Mouse (Mus musculus): Measurements from ENCODE around the gene Olfr353. TPM values are rescaled to one million over a fixed set of nuclear protein-coding genes. Genes with fewer than 3 reads are reported as not detected.

Gene Olfr353
- not detected for total RNA-seq (2021)
- long read RNA-seq, experiment 1, result 0 reads
- long read RNA-seq, experiment 2, result 0 reads

DNA sequence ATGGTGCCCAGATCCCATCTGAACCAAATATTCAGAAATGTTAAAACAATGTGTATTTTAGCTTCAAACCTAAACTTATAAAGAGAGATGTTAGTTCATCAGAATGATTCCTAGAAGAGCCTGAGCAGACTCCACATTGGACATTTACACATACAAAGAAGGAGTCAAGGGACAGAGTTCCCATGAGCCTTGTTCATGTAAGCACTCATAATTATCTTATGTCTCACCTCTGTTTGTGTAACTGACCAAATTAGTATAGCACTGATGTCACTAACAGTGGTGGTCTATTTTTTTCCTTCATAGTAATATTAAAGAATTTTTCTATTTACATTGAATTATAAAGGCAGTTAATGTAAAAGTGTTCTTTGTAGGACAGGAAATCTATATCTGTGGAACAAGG lies at the start of gene Olfr353:
TSS of gene Olfr353 (minus strand) at position 101 of the 400 bp plus-strand sequence.
- no peak for DNase-seq

DNA sequence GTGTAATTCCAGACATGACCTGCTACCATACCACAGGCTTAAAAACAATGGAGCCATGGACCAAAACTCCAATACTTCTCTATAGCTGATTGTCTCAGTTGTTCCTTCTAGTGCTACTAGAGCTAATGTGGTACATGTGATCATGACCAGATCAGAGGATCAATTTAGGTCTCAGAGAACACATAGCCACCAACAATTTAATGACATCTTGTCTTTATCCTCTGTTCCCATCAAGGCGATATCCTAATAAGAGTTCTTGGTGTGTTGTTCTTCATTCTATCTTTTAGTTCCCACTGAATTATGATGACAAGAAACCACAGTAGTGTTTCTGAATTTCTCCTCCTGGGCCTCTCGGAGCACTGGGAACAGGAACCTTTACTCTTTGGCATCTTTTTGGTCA lies 44.1 kb upstream of the Olfr353 start, which contains the start of gene Olfr356:
TSS of gene Olfr356 (plus strand) at position 301 of the 400 bp plus-strand sequence.
- no peak for DNase-seq

GRCm38 (mm10) chr2:36928797-36929196 lies 36.1 kb upstream of the Olfr353 start, which contains the start of gene Olfr355:
TSS of gene Olfr355 (minus strand) at chr2:36928897.
- DNase-seq, result no peak

DNA sequence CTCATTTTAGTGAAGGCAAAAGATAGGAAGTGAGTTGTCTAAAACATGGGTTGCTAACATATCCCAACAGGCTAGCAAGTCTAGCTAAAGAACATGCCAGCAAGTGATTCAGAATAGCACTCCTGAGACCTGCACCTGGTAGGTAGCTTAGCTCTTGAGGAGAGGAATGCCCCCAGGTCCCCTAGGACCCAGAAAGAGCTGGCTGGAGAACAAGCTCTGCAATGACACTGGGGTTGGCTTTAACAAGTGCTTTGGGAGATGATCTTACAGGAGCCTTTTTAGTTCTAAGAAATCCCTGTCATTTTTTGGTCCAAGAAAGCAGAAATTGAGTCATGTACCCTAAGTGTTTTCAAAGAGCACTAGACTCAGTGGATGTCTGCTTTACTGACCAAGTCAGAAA lies 12.6 kb upstream of the Olfr353 start, which contains the start of gene Olfr354:
TSS of gene Olfr354 (plus strand) at position 301 of the 400 bp plus-strand sequence.
- no peak for DNase-seq

- no peak for DNase-seq
Observed at GRCm38 (mm10) chr2:36897114-36897513, 4.4 kb upstream of the Olfr353 start.

- DNase-seq, result no peak
Observed at GRCm38 (mm10) chr2:36868160-36868559, 24.6 kb downstream of the Olfr353 start, which contains the start of gene Olfr352. TSS of gene Olfr352 (plus strand) at chr2:36868460.

- no peak for DNase-seq
Observed at GRCm38 (mm10) chr2:36862560-36862959, 30.2 kb downstream of the Olfr353 start, which contains the start of gene Olfr351. TSS of gene Olfr351 (minus strand) at chr2:36862660.

- no peak for DNase-seq
Observed at GRCm38 (mm10) chr2:36846010-36846409, 46.7 kb downstream of the Olfr353 start, which contains the start of gene Olfr350. TSS of gene Olfr350 (plus strand) at chr2:36846310.

Other genes with a start within 250 kb of the Olfr353 start
- gene Olfr346, start 207.1 kb downstream of the Olfr353 start, total RNA-seq (2021), result not detected
- gene Olfr347, start 161.0 kb downstream of the Olfr353 start, total RNA-seq (2021), result not detected
- gene Olfr348, start 108.7 kb downstream of the Olfr353 start, total RNA-seq (2021), result not detected
- gene Olfr50, start 102.4 kb downstream of the Olfr353 start, total RNA-seq (2021), result not detected
- not detected for gene Olfr3, start 75.9 kb downstream of the Olfr353 start, total RNA-seq (2021)
- gene Olfr350, start 46.6 kb downstream of the Olfr353 start, total RNA-seq (2021), result not detected
- not detected for gene Olfr351, start 30.3 kb downstream of the Olfr353 start, total RNA-seq (2021)
- gene Olfr352, start 24.5 kb downstream of the Olfr353 start, total RNA-seq (2021), result not detected
- not detected for gene Olfr354, start 12.7 kb upstream of the Olfr353 start, total RNA-seq (2021)
- not detected for gene Olfr355, start 36.0 kb upstream of the Olfr353 start, total RNA-seq (2021)
- gene Olfr356, start 44.2 kb upstream of the Olfr353 start, total RNA-seq (2021), result not detected
- gene Olfr357, start 100.9 kb upstream of the Olfr353 start, total RNA-seq (2021), result not detected
- gene Olfr358, start 116.4 kb upstream of the Olfr353 start, total RNA-seq (2021), result not detected
- gene Olfr360, start 172.8 kb upstream of the Olfr353 start, total RNA-seq (2021), result not detected
- gene Olfr361, start 196.4 kb upstream of the Olfr353 start, total RNA-seq (2021), result not detected
- gene Olfr362, start 225.0 kb upstream of the Olfr353 start, total RNA-seq (2021), result not detected
- gene Olfr364-ps1, start 246.4 kb upstream of the Olfr353 start, total RNA-seq (2021), result not detected